Mouse (Mus musculus) embryonic fibroblast, embryonic 13.5 days (primary cell): Measurements from ENCODE around the gene Mcts2.

Experiments
- CTCF ChIP-seq: IDR thresholded peaks from 2 replicates; pipeline ENCODE4 v1.5.1; 2011; ENCODE audit warnings: mild to moderate bottlenecking, control low read depth, low read length, moderate library complexity, borderline replicate concordance; ENCODE audit not compliant: insufficient read depth
- POLR2A ChIP-seq: IDR thresholded peaks from 2 replicates; pipeline ENCODE4 v1.6.1; 2011; ENCODE audit warnings: low read depth, mild to moderate bottlenecking, control low read depth, low read length, moderate library complexity

DNA sequence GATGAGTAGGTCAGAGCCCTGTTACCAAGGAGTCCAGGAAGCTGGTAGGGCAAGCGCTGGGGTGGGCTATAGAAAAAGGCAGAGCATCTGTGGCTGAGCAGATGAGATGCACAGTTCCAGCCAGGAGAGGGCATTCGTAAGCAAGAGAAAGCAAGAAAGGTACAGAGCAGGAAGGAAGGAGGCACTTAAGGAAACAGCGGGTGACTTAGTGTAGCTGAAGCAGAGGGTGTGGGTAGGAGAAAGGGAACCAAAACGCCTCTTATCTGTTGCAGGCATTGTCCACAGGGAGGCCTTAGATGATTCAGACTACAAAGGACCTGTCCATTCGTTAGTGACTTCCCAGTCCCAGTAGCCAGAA, 15.2 kb upstream of the Mcts2 start:
- peak; percentile 54; the same call in 1 of the 2 replicates for TF ChIP-seq CTCF
- no peak for TF ChIP-seq POLR2A
